Mouse (Mus musculus) MEL (cell line): ENCODE results near the gene Tfap4. TPM values are rescaled to one million over a fixed set of nuclear protein-coding genes. Genes with fewer than 3 reads are reported as not detected.

Source experiments
- DNase-seq: peaks from one replicate; pipeline ENCODE4 v3.0.0; 2011; ENCODE audit warnings: low read depth, low spot score
- H3K27ac ChIP-seq: 2 replicates; pipeline ENCODE4 v1.5.1; 2012; ENCODE audit warnings: low read depth, mild to moderate bottlenecking, control low read depth, low read length, moderate library complexity; ENCODE audit not compliant: control insufficient read depth
- H3K27me3 ChIP-seq, 2 experiments: fragments of 150-350 bp in 1 of 2; sonication (generic) in 1 of 2; 2 replicates each; pipeline ENCODE4 v1.6.1; 2012; ENCODE audit warnings: low read length in 2 of 2, mild to moderate bottlenecking in 2 of 2, improper control_type of control experiment in 1 of 2, moderate library complexity in 1 of 2; ENCODE audit not compliant: insufficient read depth in 2 of 2, control insufficient read depth in 1 of 2
- H3K36me3 ChIP-seq, 2 experiments: 2 replicates each; pipeline ENCODE4 v1.6.1; 2012 to 2014; ENCODE audit warnings: low read length in 2 of 2, improper control_type of control experiment in 1 of 2, inconsistent platforms in 1 of 2, mild to moderate bottlenecking in 1 of 2; ENCODE audit not compliant: insufficient read depth in 2 of 2, control insufficient read depth in 1 of 2
- H3K4me1 ChIP-seq, 2 experiments: fragments of 150-350 bp in 1 of 2; sonication (generic) in 1 of 2; 2 replicates each; pipeline ENCODE4 v1.6.1; 2012; ENCODE audit warnings: low read length in 2 of 2, improper control_type of control experiment in 1 of 2, mild to moderate bottlenecking in 1 of 2; ENCODE audit not compliant: insufficient read depth in 2 of 2, control insufficient read depth in 1 of 2
- H3K4me3 ChIP-seq, 2 experiments: fragments of 150-350 bp in 1 of 2; sonication (generic) in 1 of 2; 2 replicates each; pipeline ENCODE4 v1.5.1; 2012; ENCODE audit warnings: low read depth in 2 of 2, low read length in 2 of 2, mild to moderate bottlenecking in 2 of 2, moderate library complexity in 2 of 2, control low read depth in 1 of 2, improper control_type of control experiment in 1 of 2; ENCODE audit not compliant: control insufficient read depth in 1 of 2, insufficient read depth in 1 of 2
- H3K79me2 ChIP-seq: 2 replicates; pipeline ENCODE4 v1.6.1; 2012; ENCODE audit warnings: mild to moderate bottlenecking, low read length, moderate library complexity; ENCODE audit not compliant: control insufficient read depth, poor library complexity, insufficient read depth
- H3K9ac ChIP-seq: 2 replicates; pipeline ENCODE4 v1.6.1; 2012; ENCODE audit warnings: low read depth, mild to moderate bottlenecking, control low read depth, low read length, moderate library complexity; ENCODE audit not compliant: control insufficient read depth, poor library complexity, severe bottlenecking
- H3K9me3 ChIP-seq: fragments of 150-350 bp; sonication (generic); replicated peaks from 2 replicates; pipeline ENCODE4 v1.6.1; 2012; ENCODE audit warnings: mild to moderate bottlenecking, low read length, improper control_type of control experiment, moderate library complexity; ENCODE audit not compliant: insufficient read depth
- BHLHE40 ChIP-seq: IDR thresholded peaks from 2 replicates; pipeline ENCODE4 v1.6.1; 2012; ENCODE audit warnings: low read depth, mild to moderate bottlenecking, inconsistent platforms, low read length, improper control_type of control experiment, borderline replicate concordance
- CHD2 ChIP-seq: IDR thresholded peaks from 2 replicates; pipeline ENCODE4 v1.6.1; 2011; ENCODE audit warnings: low read length, improper control_type of control experiment
- CTCF ChIP-seq, 3 experiments: IDR thresholded peaks in 2 of 3; conservative IDR thresholded peaks in 1 of 3; 2 replicates each; pipeline ENCODE4 v1.5.1; 2011 to 2012; ENCODE audit warnings: low read length in 3 of 3, low read depth in 2 of 3, mild to moderate bottlenecking in 2 of 3, improper control_type of control experiment in 1 of 3, inconsistent platforms in 1 of 3, mixed read lengths in 1 of 3, moderate library complexity in 1 of 3; ENCODE audit not compliant: control insufficient read depth in 1 of 3, insufficient read depth in 1 of 3, poor library complexity in 1 of 3, severe bottlenecking in 1 of 3
- EP300 ChIP-seq, 2 experiments: IDR thresholded peaks; 2 replicates each; pipeline ENCODE4 v1.6.1; 2011; ENCODE audit warnings: improper control_type of control experiment in 2 of 2, low read length in 2 of 2, low read depth in 1 of 2, mild to moderate bottlenecking in 1 of 2
- GABPA ChIP-seq: IDR thresholded peaks from 2 replicates; pipeline ENCODE4 v1.6.1; 2012; ENCODE audit warnings: low read depth, mild to moderate bottlenecking, inconsistent platforms, low read length, improper control_type of control experiment, moderate library complexity
- GATA1 ChIP-seq: IDR thresholded peaks from 2 replicates; pipeline ENCODE4 v1.6.1; 2011; ENCODE audit warnings: low read depth, low read length, improper control_type of control experiment
- KAT2A ChIP-seq: conservative IDR thresholded peaks from 2 replicates; pipeline ENCODE4 v1.6.1; 2012; ENCODE audit warnings: low read depth, low read length, improper control_type of control experiment, inconsistent platforms
- MAZ ChIP-seq: IDR thresholded peaks from 2 replicates; pipeline ENCODE4 v1.6.1; 2012; ENCODE audit warnings: low read depth, mild to moderate bottlenecking, inconsistent platforms, low read length, improper control_type of control experiment
- MEF2A ChIP-seq: IDR thresholded peaks from 2 replicates; pipeline ENCODE4 v1.6.1; 2014; ENCODE audit warnings: low read depth, mild to moderate bottlenecking, inconsistent platforms, low read length, improper control_type of control experiment; ENCODE audit not compliant: poor library complexity, insufficient replicate concordance, severe bottlenecking; ENCODE audit errors: extremely low read depth
- NELFE ChIP-seq: IDR thresholded peaks from 2 replicates; pipeline ENCODE4 v1.6.1; 2011; ENCODE audit warnings: low read depth, low read length, improper control_type of control experiment
- NRF1 ChIP-seq: IDR thresholded peaks from 2 replicates; pipeline ENCODE4 v1.6.1; 2014; ENCODE audit warnings: low read depth, mild to moderate bottlenecking, inconsistent platforms, low read length, improper control_type of control experiment, moderate library complexity; ENCODE audit not compliant: poor library complexity, insufficient read depth, severe bottlenecking
- SIN3A ChIP-seq: IDR thresholded peaks from 2 replicates; pipeline ENCODE4 v1.6.1; 2012; ENCODE audit warnings: low read length, improper control_type of control experiment, inconsistent platforms
- TBP ChIP-seq: IDR thresholded peaks from 2 replicates; pipeline ENCODE4 v1.8.0; 2011; ENCODE audit warnings: low read depth, low read length, improper control_type of control experiment
- TCF12 ChIP-seq: IDR thresholded peaks from 2 replicates; pipeline ENCODE4 v1.6.1; 2014; ENCODE audit warnings: low read depth, mild to moderate bottlenecking, inconsistent platforms, low read length, improper control_type of control experiment, moderate library complexity
- USF1 ChIP-seq: IDR thresholded peaks from 2 replicates; pipeline ENCODE4 v1.6.1; 2014; ENCODE audit warnings: low read depth, mild to moderate bottlenecking, inconsistent platforms, low read length, improper control_type of control experiment, moderate library complexity
- ZC3H11A ChIP-seq: IDR thresholded peaks from 2 replicates; pipeline ENCODE4 v1.6.1; 2012; ENCODE audit warnings: low read depth, mild to moderate bottlenecking, inconsistent platforms, low read length, improper control_type of control experiment
- ZNF384 ChIP-seq: IDR thresholded peaks from 2 replicates; pipeline ENCODE4 v1.6.1; 2012; ENCODE audit warnings: low read depth, mild to moderate bottlenecking, inconsistent platforms, low read length, improper control_type of control experiment
- polyA plus RNA-seq, 2 experiments: library from polyadenylated mRNA; stranded (reverse) in 1 of 2; unstranded in 1 of 2; fragments of >175 nt in 1 of 2; fragments of >200 nt in 1 of 2; gene quantifications; 2 replicates each; pipeline versions ENCODE4 v1.2.1 to v1.2.4; 2012; ENCODE audit warnings: low replicate concordance in 2 of 2, low read depth in 1 of 2; ENCODE audit not compliant: insufficient read length in 2 of 2, insufficient read depth in 1 of 2, missing spikeins in 1 of 2
- total RNA-seq: library from RNA; depleted of rRNA; stranded (reverse); fragments of 300-350 nt; gene quantifications from 2 replicates; pipeline ENCODE4 v1.2.3, GENCODE M21; 2012

Tfap4 gene
- total and polyA plus RNA-seq, 3 experiments, result 26.2 to 217 (median 40.3) TPM

- no peak for DNase-seq
- no peak overlapping the region for H3K9ac ChIP-seq
- peaks cover 0 to 4% of the 10 kb centered on the region in 2 experiments; a peak in 1 of 4 replicates for H3K4me1 ChIP-seq
- no peak overlapping the region for H3K4me3 ChIP-seq
- peaks cover 0 to 6% of the 10 kb centered on the region in 2 experiments; a peak in 3 of 4 replicates for H3K36me3 ChIP-seq
- H3K9me3 ChIP-seq, result no peaks in the 10 kb centered on the region
- H3K79me2 ChIP-seq, result no peaks in the 10 kb centered on the region
- TF ChIP-seq CHD2 (no peak), SIN3A (no peak), NELFE (no peak), NRF1 (no peak)
- H3K27me3 ChIP-seq, result no peaks in the 10 kb centered on the region
- H3K27ac ChIP-seq, result no peak overlapping the region
Observed at GRCm38 (mm10) chr16:4546838-4547237, 12.8 kb downstream of the Tfap4 start.

GRCm38 (mm10) chr16:4544845-4545244 is 14.8 kb downstream of the Tfap4 start:
- H3K79me2 ChIP-seq, result peaks cover 1% of the 10 kb centered on the region; the same call in 1 of the 2 replicates
- no peak for TF ChIP-seq GATA1
- TF ChIP-seq KAT2A, result no peak
- TF ChIP-seq TCF12, result no peak
- H3K27me3 ChIP-seq, result no peaks in the 10 kb centered on the region
- no peak overlapping the region for H3K27ac ChIP-seq
- no peak overlapping the region for H3K4me3 ChIP-seq
- no peak for DNase-seq
- H3K9me3 ChIP-seq, result no peaks in the 10 kb centered on the region
- peaks cover 2 to 6% of the 10 kb centered on the region in 2 experiments; a peak in 2 of 4 replicates for H3K4me1 ChIP-seq
- H3K36me3 ChIP-seq, result peaks cover 4 to 6% of the 10 kb centered on the region in 2 experiments; a peak in 3 of 4 replicates
- H3K9ac ChIP-seq, result no peak overlapping the region

- Histone ChIP-seq H3K9ac (no peak overlapping the region), H3K9me3 (no peaks in the 10 kb centered on the region)
- TF ChIP-seq MAZ (no peak), CTCF (IDR thresholded peaks at IDR 0.05 in 2 of 3, conservative IDR thresholded peaks at IDR 0.05 in 1 of 3; ENCODE audit: control insufficient read depth in 1 of 3, insufficient read depth in 1 of 3, low read depth in 2 of 3, low read length in 3 of 3, poor library complexity in 1 of 3, severe bottlenecking in 1 of 3) (no peak), ZC3H11A (no peak), USF1 (no peak), GABPA (no peak), TBP (no peak), EP300 (IDR thresholded peaks at IDR 0.05; ENCODE audit: low read depth in 1 of 2, low read length in 2 of 2) (no peak), MEF2A (no peak), BHLHE40 (no peak), ZNF384 (no peak)
- TF ChIP-seq, all 39 proteins: peak for 0
- Histone ChIP-seq H3K79me2 (peaks cover 1% of the 10 kb centered on the region; the same call in 1 of the 2 replicates), H3K4me3 (no peak overlapping the region), H3K4me1 (peaks cover 2 to 6% of the 10 kb centered on the region in 2 experiments; a peak in 2 of 4 replicates), H3K27ac (no peak overlapping the region), H3K27me3 (no peaks in the 10 kb centered on the region), H3K36me3 (peaks cover 2 to 4% of the 10 kb centered on the region in 2 experiments; a peak in 3 of 4 replicates)
- DNase-seq, result no peak
Observed at GRCm38 (mm10) chr16:4543266-4543665, 16.4 kb downstream of the Tfap4 start.
